Mouse (Mus musculus) liver, postnatal 0 days (tissue): ENCODE results near the gene Sppl3.

Experiments used
- CTCF ChIP-seq: sonication (generic); IDR thresholded peaks from 2 replicates; pipeline ENCODE4 v1.5.1; 2016; ENCODE audit warnings: antibody characterized with exemption, low read depth
- EP300 ChIP-seq: IDR thresholded peaks from 2 replicates; pipeline ENCODE4 v1.6.1; 2016; ENCODE audit warnings: antibody characterized with exemption, low read depth, mild to moderate bottlenecking

GRCm38 (mm10) chr5:115100473-115100872 lies 89.5 kb downstream of the Sppl3 start:
- TF ChIP-seq CTCF, result no peak
- no peak for TF ChIP-seq EP300
